Mouse (Mus musculus): ENCODE measurements around the gene Gm5269. TPM values are rescaled to one million over a fixed set of nuclear protein-coding genes. Genes with fewer than 3 reads are reported as not detected.

The Gm5269 gene
- total RNA-seq (2023), result not detected

DNA sequence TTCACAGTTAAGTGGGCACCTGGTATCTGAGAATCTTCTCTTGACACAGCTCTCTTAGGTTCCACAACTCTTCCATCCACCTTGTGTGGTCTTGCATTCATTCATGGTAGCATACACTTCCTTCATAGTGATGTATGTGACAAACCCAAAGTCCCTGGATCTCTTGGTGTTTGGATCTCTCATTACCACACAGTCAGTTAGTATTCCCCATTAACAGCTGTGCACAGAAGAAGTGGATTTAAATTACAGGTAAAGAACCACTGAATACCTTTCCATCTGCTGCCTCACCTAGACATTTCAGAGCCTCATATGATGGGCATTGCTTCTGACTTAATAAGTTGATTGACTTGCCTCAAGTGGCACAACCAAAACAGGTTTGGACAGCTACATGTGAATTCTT is at the start of gene Gm5269:
TSS of gene Gm5269 (minus strand) at position 101 of the 400 bp plus-strand sequence.

DNA sequence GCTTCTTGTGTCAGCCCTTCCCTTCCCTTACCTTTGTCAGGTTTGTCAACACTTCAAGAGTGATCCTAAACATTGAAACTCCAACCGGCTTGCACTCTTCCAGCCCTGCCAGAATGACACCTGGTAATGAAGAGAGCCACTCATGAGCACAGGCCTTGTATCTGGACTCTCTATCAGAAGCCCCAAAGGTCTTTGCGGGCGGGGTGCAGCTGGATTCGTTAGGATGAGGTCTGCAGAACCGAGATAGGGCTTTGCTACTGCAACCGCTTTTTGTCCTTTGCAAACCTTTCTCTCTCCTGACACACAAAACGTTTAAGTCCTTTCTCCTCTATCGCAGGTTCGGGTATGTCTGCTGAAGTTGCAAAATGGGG is 36.3 kb upstream of the Gm5269 start, which contains the start of gene Slc40a1:
TSS of gene Slc40a1 (minus strand) at position 131 of the 371 bp plus-strand sequence.

Other genes starting within 250 kb of the Gm5269 start
- gene Wdr75, start 95.1 kb downstream of the Gm5269 start, total RNA-seq (2023), result 67.3 TPM
- 11.5 TPM for gene Slc40a1, start 36.2 kb upstream of the Gm5269 start, total RNA-seq (2023)
- 0.12 TPM for gene Dnah7b, start 176.0 kb upstream of the Gm5269 start, total RNA-seq (2023)